Mouse (Mus musculus) left cerebral cortex, postnatal 4 days (tissue): ENCODE measurements at regions not wholly inside any gene's neighbourhood (a gene's known extent, or its start where the extent isn't known, plus 50 kb on each side); places are given as distances from the start of the nearest gene placed in this dataset.
A peak's percentile ranks its signal among the peaks of the same experiment; 100 is the strongest.

Source experiments
- DNase-seq: peaks from one replicate; pipeline ENCODE4 v3.0.0-alpha.2; 2022
- intact Hi-C: fragments of 180-260 bp; cut with DNase I; formaldehyde crosslinking; loops from one replicate; pipeline ENCODE4 v1.15.1; 2025

DNA sequence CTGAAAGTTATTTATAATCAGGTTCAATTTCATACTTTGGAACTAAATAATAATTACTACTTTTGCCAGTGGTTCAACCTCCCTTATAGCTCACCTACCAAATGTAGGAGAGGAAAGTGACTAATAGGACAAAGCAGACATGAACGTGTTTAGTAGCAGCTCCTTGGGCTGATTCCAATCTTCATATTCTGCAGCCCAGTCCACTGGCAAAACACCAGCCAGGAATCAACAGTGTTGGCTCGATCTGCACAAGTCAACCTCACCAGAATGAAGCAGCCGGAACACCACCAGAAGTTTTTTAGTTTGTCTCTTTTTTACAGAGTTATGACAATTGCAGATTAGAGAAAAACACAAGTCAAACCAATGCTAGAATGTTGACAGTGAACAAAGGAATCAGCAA, 717.0 kb downstream of the Pcdh17 start:
- intact Hi-C loops, result no loop called here
- DNase-seq, result peak; percentile 3

DNA sequence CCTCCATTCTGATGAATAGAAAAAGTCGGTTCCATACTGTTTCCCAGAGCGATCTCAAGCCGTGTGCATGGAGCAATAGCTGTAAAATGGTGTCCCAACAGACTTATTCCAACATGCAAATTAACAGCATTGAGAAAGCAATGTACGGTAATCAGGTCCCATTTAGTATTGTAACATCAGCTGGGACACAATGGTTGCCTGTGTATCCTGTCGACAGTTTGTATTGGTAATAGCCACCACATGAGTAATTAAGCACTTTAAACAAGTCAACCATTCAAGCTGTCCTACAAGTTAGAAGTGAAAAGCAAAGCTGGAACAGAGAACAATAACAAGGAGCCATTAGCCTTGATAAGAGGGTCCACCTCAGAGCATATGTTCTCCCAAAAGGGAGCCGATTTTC, 743.4 kb downstream of the Pcdh17 start:
- intact Hi-C loops, result no loop called here
- DNase-seq, result no peak

- intact Hi-C loops, result no loop called here
- no peak for DNase-seq
These were observed 760.7 kb downstream of the Pcdh17 start for GRCm38 (mm10) chr14:85204069-85204468.

GRCm38 (mm10) chr14:85208383-85208782, 765.0 kb downstream of the Pcdh17 start:
- DNase-seq, result no peak

DNA sequence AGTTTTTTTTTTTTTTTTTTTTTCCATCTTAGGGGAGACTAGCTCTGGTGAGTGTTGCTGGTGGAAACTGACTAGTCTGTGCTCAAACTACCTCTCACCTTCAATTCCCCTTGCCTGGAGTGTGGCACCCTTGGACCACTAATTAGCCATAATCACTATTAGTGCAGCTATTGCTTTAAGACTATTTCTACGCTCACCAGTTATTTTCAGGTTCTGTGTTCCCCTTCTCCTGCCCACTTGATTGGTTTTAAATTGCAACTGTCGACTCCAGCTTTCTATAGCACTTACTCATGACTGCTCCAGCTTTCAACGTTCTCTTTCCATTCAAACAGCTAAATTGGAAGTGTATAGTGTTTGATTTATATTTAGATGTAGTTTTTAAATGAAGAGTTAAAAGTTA, 771.7 kb downstream of the Pcdh17 start:
- intact Hi-C loops, result no loop called here
- no peak for DNase-seq

More at GRCm38 (mm10) chr14:85208383-85208782, 765.0 kb downstream of the Pcdh17 start:
- intact Hi-C loops, result no loop called here
